Mouse (Mus musculus) bone marrow, adult 2 months (tissue): ENCODE measurements around the gene Csf2.

Experiments used
- CTCF ChIP-seq: fragments of 200-500 bp; IDR thresholded peaks from 2 replicates; pipeline ENCODE4 v1.5.1; 2011; ENCODE audit warnings: low read length, control low read depth; ENCODE audit not compliant: control insufficient read depth, insufficient read depth
- POLR2A ChIP-seq: fragments of 200-500 bp; IDR thresholded peaks from 2 replicates; pipeline ENCODE4 v1.6.1; 2011; ENCODE audit warnings: low read depth, mild to moderate bottlenecking, control low read depth, low read length, borderline replicate concordance; ENCODE audit not compliant: control insufficient read depth

DNA sequence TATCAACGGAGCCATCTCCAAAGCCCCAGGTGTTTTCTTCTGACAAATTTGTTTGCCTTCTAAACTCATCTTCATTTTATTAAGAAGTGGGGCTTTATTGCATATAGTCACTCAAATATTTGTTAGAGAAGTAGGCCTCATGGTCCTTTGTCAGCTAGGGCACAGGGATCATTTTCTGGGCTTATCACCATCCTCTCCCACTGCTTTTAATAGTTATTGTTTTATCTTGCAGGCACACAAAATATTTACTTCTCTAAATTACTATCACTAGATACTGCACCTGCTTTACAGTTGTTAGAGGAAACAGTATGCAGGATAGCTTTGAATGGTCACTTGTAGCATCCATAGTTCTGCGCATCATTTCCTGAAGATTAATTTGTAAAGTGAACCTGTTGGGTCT lies 42.7 kb upstream of the Csf2 start:
- TF ChIP-seq CTCF (no peak), POLR2A (no peak)
